Mouse (Mus musculus) hindbrain, embryonic 11.5 days (tissue): ENCODE measurements around the gene Foxp2. TPM values are rescaled to one million over a fixed set of nuclear protein-coding genes. Genes with fewer than 3 reads are reported as not detected.

ENCODE experiments used
- ATAC-seq: fragments of 200-750 bp; cut with Nextera tagmentation; 2 replicates; pipeline ENCODE4 v1.8.0; 2017; ENCODE audit warnings: mild to moderate bottlenecking, moderate TSS enrichment, moderate library complexity; ENCODE audit not compliant: low FRiP score
- DNase-seq: peaks from one replicate; pipeline ENCODE4 v3.0.0-alpha.2; 2015; ENCODE audit warnings: low spot score
- H3K27ac ChIP-seq: fragments of 300-500 bp; sonication (generic); 2 replicates; pipeline ENCODE4 v1.5.1; 2014; ENCODE audit warnings: mild to moderate bottlenecking, low read depth, low read length
- H3K27me3 ChIP-seq: fragments of 300-500 bp; sonication (generic); 2 replicates; pipeline ENCODE4 v1.6.1; 2014; ENCODE audit warnings: mild to moderate bottlenecking, low read length, moderate library complexity, mixed read lengths; ENCODE audit not compliant: control insufficient read depth, insufficient read depth
- H3K36me3 ChIP-seq: fragments of 300-500 bp; sonication (generic); 2 replicates; pipeline ENCODE4 v1.6.1; 2014; ENCODE audit warnings: mild to moderate bottlenecking, low read length, moderate library complexity, mixed read lengths; ENCODE audit not compliant: control insufficient read depth, insufficient read depth
- H3K4me1 ChIP-seq: fragments of 300-500 bp; sonication (generic); replicated peaks from 2 replicates; pipeline ENCODE4 v1.6.1; 2014; ENCODE audit warnings: low read length, mixed read lengths; ENCODE audit not compliant: control insufficient read depth, insufficient read depth
- H3K4me2 ChIP-seq: fragments of 300-500 bp; sonication (generic); replicated peaks from 2 replicates; pipeline ENCODE4 v1.6.1; 2014; ENCODE audit warnings: mild to moderate bottlenecking, low read depth, low read length
- H3K4me3 ChIP-seq: fragments of 300-500 bp; sonication (generic); 2 replicates; pipeline ENCODE4 v1.5.1; 2014; ENCODE audit warnings: low read depth, low read length
- H3K9ac ChIP-seq: fragments of 300-500 bp; sonication (generic); 2 replicates; pipeline ENCODE4 v1.6.1; 2014; ENCODE audit warnings: low read depth, low read length
- H3K9me3 ChIP-seq: fragments of 300-500 bp; sonication (generic); 2 replicates; pipeline ENCODE4 v1.6.1; 2016; ENCODE audit warnings: low read length; ENCODE audit not compliant: control insufficient read depth
- WGBS: fragments of 180-500 bp; shearing (Covaris S2); extraction: QIAGEN DNeasy Blood & Tissue Kit; methylation state at CpG from one replicate; pipeline ENCODE4 v1.1.7; 2014; 5-methylcytosine and 5-hydroxymethylcytosine counted together
- polyA plus RNA-seq: library from polyadenylated mRNA; unstranded; fragments of >200 nt; fragmentation: Nextera tagmentation; extraction: Ambion mirVana; gene quantifications from 2 replicates; pipeline ENCODE4 v1.2.1, GENCODE M21; 2014

The Foxp2 gene
- polyA plus RNA-seq, 1 experiment from 2014 or later = 35.6 TPM

GRCm38 (mm10) chr6:15294081-15294480 lies 392.9 kb downstream of the Foxp2 start:
- no peak for ATAC-seq
- H3K36me3 ChIP-seq = no peaks in the 10 kb centered on the region
- no peaks in the 10 kb centered on the region for H3K4me1 ChIP-seq
- no peak overlapping the region for H3K9ac ChIP-seq
- H3K4me2 ChIP-seq = no peak overlapping the region
- no peak overlapping the region for H3K4me3 ChIP-seq
- H3K9me3 ChIP-seq = no peaks in the 10 kb centered on the region
- no peak for DNase-seq
- no peak overlapping the region for H3K27ac ChIP-seq
- WGBS = 91% methylated on average over 5 of the region's 5 CpGs
- no peaks in the 10 kb centered on the region for H3K27me3 ChIP-seq

- no peak for ATAC-seq
- 46% methylated on average over 1 of the region's 1 CpGs for WGBS
Observed at GRCm38 (mm10) chr6:15299279-15299678, 398.1 kb downstream of the Foxp2 start.

GRCm38 (mm10) chr6:15310671-15311070 lies 409.5 kb downstream of the Foxp2 start:
- Histone ChIP-seq H3K4me2 (no peak overlapping the region), H3K36me3 (no peaks in the 10 kb centered on the region), H3K27ac (no peak overlapping the region), H3K4me1 (no peaks in the 10 kb centered on the region), H3K4me3 (no peak overlapping the region), H3K9ac (no peak overlapping the region), H3K9me3 (no peaks in the 10 kb centered on the region), H3K27me3 (no peaks in the 10 kb centered on the region)
- ATAC-seq (no peak), DNase-seq (no peak)
- WGBS = 64% methylated on average over 5 of the region's 5 CpGs

More at GRCm38 (mm10) chr6:15299279-15299678, 398.1 kb downstream of the Foxp2 start:
- Histone ChIP-seq H3K36me3 (no peaks in the 10 kb centered on the region), H3K4me2 (no peak overlapping the region), H3K9me3 (no peaks in the 10 kb centered on the region), H3K9ac (no peak overlapping the region), H3K27me3 (no peaks in the 10 kb centered on the region), H3K4me1 (no peaks in the 10 kb centered on the region), H3K27ac (no peak overlapping the region), H3K4me3 (no peak overlapping the region)
- no peak for DNase-seq

GRCm38 (mm10) chr6:15316948-15317347 lies 415.8 kb downstream of the Foxp2 start:
- H3K36me3 ChIP-seq = no peaks in the 10 kb centered on the region
- no peaks in the 10 kb centered on the region for H3K9me3 ChIP-seq
- H3K27ac ChIP-seq = no peak overlapping the region
- WGBS = 90% methylated on average over 2 of the region's 2 CpGs
- H3K4me3 ChIP-seq = no peak overlapping the region
- ATAC-seq = no peak
- H3K27me3 ChIP-seq = no peaks in the 10 kb centered on the region
- H3K4me1 ChIP-seq = no peaks in the 10 kb centered on the region
- H3K4me2 ChIP-seq = no peak overlapping the region
- no peak for DNase-seq
- H3K9ac ChIP-seq = no peak overlapping the region

- WGBS = 92% methylated on average over 2 of the region's 2 CpGs
- H3K9ac ChIP-seq = no peak overlapping the region
- no peak overlapping the region for H3K4me2 ChIP-seq
- no peaks in the 10 kb centered on the region for H3K27me3 ChIP-seq
- H3K4me3 ChIP-seq = no peak overlapping the region
- no peaks in the 10 kb centered on the region for H3K4me1 ChIP-seq
- ATAC-seq (no peak), DNase-seq (no peak)
- no peaks in the 10 kb centered on the region for H3K36me3 ChIP-seq
- H3K27ac ChIP-seq = no peak overlapping the region
- H3K9me3 ChIP-seq = no peaks in the 10 kb centered on the region
Observed at GRCm38 (mm10) chr6:15318343-15318742, 417.2 kb downstream of the Foxp2 start.

GRCm38 (mm10) chr6:15321551-15321974 lies 420.4 kb downstream of the Foxp2 start:
- Histone ChIP-seq H3K36me3 (no peaks in the 10 kb centered on the region), H3K9me3 (no peaks in the 10 kb centered on the region), H3K27me3 (no peaks in the 10 kb centered on the region), H3K4me2 (no peak overlapping the region), H3K4me3 (no peak overlapping the region), H3K27ac (no peak overlapping the region), H3K9ac (no peak overlapping the region), H3K4me1 (no peaks in the 10 kb centered on the region)
- 60% methylated on average over 2 of the region's 2 CpGs for WGBS
- ATAC-seq = no peak
- no peak for DNase-seq

GRCm38 (mm10) chr6:15323099-15323498 lies 421.9 kb downstream of the Foxp2 start:
- H3K4me2 ChIP-seq = no peak overlapping the region
- H3K9ac ChIP-seq = no peak overlapping the region
- H3K9me3 ChIP-seq = no peaks in the 10 kb centered on the region
- ATAC-seq = no peak
- no peaks in the 10 kb centered on the region for H3K4me1 ChIP-seq
- no peak overlapping the region for H3K4me3 ChIP-seq
- H3K36me3 ChIP-seq = no peaks in the 10 kb centered on the region
- DNase-seq = no peak
- H3K27ac ChIP-seq = no peak overlapping the region
- no peaks in the 10 kb centered on the region for H3K27me3 ChIP-seq

- H3K9ac ChIP-seq = no peak overlapping the region
- no peak overlapping the region for H3K4me2 ChIP-seq
- H3K27me3 ChIP-seq = no peaks in the 10 kb centered on the region
- H3K4me3 ChIP-seq = no peak overlapping the region
- H3K27ac ChIP-seq = no peak overlapping the region
- ATAC-seq (peak; percentile 56; the same call in 1 of the 2 replicates), DNase-seq (peak; percentile 17)
- H3K9me3 ChIP-seq = no peaks in the 10 kb centered on the region
- no peaks in the 10 kb centered on the region for H3K4me1 ChIP-seq
- H3K36me3 ChIP-seq = no peaks in the 10 kb centered on the region
- 79% methylated on average over 3 of the region's 3 CpGs for WGBS
Observed at GRCm38 (mm10) chr6:15347705-15348104, 446.6 kb downstream of the Foxp2 start.

GRCm38 (mm10) chr6:15355852-15356251 lies 454.7 kb downstream of the Foxp2 start:
- Histone ChIP-seq H3K27me3 (no peaks in the 10 kb centered on the region), H3K27ac (no peak overlapping the region), H3K9me3 (no peaks in the 10 kb centered on the region), H3K4me2 (no peak overlapping the region), H3K9ac (no peak overlapping the region), H3K36me3 (no peaks in the 10 kb centered on the region), H3K4me3 (no peak overlapping the region), H3K4me1 (no peaks in the 10 kb centered on the region)
- ATAC-seq (no peak), DNase-seq (no peak)
- WGBS = 84% methylated on average over 4 of the region's 4 CpGs
